Mouse (Mus musculus): ENCODE measurements at regions not wholly inside any gene's neighbourhood (a gene's known extent, or its start where the extent isn't known, plus 50 kb on each side); places are given as distances from the start of the nearest gene placed in this dataset.
"Not testable (repeated sequence)": the region's sequence is repeated elsewhere in the genome, so short reads cannot be mapped to it uniquely, and the experiment has no call there.

DNA sequence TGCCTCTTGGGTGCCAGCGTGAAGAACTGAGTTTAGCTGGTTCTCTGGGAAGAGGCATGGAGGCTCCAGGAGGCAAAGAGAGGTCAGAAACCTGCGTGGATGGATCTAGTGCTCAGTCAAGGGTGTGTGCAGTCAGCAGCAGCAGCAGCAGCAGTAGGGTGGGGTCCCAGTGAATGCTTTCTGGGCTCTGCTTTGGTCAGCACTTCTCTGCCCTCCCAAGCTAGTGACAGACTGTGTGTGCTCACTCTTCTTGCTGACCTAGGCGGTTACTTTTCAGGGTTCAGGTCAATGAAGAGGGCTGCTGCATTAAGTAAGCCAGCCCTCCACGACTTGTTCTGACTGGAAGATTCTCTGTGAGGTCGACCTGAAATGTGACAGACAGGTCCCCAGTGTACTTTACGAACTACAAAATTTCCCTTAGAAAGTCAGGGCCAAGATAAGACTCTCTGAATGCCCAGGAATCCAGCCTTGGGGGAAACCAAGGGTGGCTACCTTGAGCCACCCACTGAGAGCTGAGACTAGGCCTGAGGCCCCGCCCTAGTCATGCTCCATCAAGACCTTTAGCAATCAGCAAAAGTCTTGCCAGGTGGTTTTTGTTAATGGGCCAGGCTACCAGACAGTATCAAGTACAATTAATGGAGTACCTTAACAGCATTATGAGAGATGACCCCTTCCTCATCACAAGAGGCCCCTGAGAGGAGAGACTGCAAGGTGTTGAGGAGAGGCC is 114.9 kb upstream of the Lemd2 start:
- DNase-seq = peak in 1 of 2 experiments; percentile 12

DNA sequence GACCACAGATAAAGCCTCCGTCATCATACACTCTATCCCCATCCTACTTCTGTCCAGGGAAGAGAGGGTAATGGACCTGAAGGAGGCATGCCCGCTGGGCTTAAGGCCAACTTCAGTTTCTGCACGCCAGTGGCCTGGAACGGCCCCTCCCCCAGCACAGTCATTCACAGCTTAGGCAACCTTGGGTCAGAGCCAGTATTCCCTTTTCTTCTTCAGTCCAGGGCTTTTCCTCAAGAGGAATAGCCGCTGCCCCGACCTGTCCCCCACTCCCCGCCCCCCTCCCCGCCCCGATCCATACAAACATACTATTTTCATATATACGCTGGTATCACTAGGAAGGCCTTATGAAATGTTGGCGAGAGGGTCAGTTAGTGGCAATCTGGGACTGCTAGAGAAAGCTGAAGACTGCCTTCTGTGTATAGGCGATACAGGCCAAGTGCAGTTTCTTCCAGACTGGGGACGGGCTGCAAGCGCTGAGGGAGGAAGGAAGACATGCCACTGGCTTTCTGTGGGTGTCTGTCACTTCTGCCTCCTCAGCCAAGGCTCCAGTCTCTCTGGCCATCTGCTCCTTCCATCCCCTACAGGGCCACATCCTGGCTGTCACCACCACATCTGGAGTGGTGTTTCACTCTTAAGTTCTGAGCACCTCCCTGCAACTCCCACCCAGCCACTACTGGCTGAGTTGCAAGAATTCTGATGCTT is 113.5 kb upstream of the Lemd2 start:
- DNase-seq = peak; percentile 91 to 95

DNA sequence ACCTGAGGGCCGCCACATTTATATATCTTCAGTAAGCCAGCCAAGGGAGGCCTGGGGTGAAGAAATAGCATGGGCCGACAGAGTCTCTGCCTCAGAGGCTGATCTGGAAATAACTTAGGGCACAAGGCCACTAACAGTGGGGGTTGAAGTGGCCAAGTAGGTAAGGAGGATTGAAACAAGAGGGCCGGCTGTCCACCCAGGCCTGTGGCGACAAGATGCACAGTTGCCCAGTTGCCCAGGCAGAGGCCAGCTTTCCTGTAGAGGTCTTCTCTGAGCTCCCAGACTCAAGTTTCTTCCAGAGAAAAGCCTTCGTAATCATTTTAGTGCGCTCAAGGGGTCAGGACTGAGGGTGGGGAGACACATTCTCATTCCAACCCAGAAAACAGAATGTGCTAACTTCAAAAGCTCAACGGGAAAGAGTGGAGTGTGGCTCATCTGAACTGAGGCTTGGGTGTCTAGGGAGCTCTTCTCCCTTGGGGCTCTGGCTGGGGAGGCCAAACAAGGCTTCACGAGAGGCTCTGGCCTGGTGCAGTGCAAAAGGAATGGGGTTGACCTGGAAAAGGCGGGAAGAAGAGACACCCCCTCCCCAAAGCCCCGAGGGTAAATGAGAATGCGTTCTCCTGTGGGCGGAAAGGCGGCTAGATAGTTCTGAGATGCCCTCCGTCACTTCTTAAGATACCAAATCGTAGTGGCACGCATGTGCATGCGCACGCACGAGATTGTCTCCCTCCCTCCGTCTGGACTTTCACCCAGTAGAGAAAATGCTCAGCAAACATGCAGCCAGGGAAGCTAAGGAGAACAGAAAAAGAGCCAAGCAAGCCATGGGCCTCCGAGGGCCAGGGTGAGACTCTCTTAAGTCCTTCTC is 112.7 kb upstream of the Lemd2 start:
- peak; percentile 64 to 80 for DNase-seq

DNA sequence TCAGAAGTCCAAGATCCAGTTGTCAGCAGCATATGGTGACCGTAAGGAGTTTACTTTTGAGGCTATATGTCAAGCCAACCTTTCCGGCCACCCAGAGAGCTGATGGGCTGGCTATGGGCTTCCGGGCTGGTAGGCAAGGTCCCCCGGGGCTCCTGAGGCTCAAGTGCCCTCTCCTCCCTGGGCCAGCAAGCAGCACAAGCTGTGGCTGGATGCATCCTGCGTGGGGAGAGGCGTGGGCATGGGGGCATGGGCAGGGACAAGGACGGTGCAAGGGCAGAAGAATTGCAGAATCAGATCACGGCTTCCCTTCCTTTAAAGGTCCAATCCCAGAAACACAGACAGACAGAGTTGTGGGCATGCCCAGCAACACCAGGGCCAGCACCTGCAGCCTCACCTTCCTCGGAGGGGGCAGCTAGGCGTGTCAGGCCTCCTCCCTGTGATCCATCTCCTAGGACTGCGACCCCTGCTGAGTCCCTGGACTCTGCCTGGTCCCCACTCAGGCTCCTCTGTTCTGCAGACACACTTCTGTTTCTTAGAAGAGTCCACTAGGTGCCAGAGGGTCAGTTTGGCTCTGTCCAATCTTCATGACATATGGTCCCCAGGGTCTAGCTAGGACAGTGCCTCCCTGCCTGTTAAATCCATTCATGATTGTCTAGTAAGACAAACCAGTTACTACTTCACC is 111.8 kb upstream of the Lemd2 start:
- peak; percentile 65 to 66 for DNase-seq

DNA sequence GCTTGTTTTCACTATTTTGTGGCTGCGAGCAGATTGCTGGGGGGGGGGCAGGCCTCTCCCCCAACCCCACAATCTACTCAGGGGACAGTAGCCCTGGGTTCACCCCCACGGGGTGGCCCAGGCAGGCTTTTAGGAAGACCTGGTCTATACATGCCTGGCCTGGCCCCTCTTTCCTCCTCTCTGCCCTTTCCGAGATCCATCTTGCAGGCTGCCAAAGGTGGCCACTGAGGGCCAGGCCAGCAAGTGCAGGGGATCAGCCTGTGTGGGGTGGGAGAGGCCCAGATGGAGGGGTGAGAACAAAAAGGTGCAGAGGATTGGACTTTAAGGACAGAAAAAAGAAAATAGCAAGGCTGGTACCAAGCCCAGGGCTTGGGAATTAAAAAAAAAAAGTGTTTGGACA is 111.2 kb upstream of the Lemd2 start:
- DNase-seq = peak; percentile 61 to 64

DNA sequence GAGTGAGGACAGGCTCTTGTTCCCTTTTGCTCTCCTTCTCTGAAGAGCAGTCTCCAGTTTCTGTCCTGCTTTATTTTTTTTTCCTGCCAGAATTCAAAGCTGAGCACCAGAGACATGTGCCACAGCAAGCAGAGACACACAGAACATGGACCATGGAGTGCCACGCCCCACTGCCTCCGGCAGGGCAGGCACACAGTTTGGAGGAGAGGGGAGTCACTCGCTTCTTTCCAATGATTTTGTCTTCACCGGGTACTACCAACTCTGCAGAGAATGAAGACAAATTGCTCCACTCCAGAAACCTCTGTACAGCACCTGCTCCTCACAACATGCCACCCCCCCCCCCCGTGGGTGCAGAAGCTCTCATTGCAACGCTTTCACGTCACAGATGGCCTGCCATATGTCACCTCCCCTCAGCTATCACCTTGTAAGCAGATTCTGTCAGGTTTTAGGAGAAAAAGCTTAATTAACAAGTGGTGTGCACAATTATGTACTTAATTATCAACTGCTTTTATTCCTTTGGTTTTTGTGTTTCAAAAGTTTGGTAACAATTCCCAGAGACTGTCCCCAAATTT is 110.6 kb upstream of the Lemd2 start:
- peak; percentile 87 to 94 for DNase-seq

DNA sequence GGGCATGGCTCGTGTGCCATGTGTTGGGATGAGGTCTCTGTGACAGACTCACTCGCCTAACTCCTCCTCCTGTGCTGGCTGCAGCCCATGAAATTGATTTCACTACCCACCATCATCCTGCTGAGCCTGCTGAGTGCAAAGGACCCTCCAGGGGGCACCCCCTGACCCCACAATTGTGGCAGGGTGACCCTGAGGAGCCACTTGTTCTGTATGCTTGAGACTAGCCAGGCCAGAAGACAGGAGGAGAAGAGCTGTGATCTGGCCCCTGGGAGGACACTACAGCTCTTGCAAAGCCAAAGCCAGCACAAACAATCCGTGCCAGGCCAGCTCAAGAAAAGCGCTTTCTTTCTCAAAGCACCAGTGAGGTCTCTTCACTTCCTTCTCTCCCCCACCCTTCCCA is 104.7 kb upstream of the Lemd2 start:
- peak; percentile 70 to 72 for DNase-seq

DNA sequence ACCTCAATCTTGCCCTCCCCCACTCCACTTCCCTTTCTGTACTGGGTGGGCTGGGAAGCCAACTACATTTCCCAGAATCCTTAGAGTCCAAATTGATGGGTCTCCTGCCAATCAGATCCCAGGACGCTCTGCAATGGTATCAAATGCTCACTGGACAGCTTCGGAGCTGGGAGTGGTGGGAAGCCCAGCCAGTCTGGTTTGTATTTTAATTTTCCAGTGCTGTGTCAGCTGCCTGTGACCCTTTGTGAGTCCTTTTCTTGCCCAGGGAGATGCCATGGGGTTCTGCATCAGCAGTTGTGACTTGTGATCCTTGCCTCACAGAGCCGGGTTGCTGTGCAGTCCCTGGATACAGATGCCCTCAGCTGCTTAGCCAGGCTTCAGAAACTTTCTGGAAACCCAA is 100.6 kb upstream of the Lemd2 start:
- DNase-seq = peak; percentile 75 to 76

DNA sequence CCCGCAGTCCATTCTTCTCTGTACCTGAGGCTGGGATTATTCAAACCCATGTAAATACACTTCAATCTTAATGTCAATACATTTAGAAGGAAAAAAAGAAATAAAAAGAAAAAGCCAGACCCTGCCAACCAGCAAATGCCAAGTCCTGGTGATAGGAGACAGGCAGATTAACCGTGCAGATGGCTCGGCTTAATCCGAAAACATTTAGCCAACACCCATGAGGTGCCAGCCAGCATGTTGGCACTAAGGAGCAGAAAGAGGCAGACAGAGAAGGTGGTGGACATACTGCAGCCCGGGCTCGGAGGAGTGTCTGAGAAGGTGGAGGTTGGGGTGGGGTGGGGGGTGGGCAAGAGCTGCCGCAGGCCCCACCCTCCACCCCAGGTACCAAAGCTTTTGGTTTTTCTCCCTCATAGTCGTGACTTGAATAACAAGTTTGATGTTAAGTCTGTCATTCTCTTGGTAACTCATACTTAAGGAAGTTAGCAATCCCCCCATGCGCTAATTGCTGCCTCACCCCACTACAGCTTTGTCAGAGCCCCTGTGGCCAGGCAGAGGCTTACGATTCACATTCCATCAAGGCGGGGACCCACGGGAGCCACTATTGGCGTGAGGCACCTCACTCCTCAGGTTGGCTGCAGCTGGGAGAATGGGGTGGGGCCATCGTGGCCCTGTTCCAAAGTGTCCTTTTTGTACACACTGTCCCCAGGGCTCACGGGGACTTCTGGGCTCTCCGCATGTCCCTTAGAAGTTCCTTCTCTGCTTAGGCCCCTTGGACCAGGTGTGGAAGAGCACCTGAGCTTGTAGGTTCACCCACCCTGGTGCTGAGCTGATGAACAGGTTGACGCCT is 99.6 kb upstream of the Lemd2 start:
- peak; percentile 94 to 96 for DNase-seq

DNA sequence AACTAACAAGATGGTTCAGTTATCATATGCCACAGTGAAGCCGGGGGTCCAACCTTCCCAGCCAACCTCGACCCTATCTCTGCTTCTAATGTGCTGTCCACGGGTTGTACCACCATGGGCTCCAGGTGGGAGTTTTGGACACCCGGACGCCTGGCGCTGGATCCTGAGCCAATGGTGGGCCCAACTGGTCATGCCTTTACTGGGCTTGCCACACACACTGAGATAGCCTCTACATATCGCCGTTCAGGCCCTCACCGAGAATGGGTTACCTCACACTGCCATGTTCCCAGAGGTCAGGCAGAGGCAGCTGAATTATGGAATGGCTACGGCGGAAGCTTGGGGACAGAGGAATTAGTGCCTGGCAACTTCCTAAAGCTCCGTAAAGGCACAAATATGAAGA is 98.8 kb upstream of the Lemd2 start:
- peak; percentile 55 to 56 for DNase-seq

DNA sequence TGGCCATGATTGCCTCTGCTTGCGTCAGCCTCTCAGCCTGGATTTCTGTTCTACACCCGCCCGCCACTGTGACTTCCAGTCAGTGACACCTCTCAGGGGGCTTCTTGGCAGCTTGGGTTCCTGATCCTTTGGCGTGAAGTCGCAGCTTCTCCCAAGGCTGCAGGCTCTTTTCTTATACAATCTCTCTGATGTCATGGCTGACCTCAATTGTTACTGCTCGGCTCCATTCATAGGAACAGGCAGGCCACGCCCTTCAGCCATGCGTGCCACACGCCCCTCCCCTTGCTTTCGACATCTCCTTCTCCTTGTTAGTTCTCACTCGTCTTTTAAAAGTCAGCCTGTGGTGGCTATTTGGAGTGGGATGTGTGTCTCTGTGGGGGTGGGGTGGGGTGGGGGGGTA is 97.1 kb upstream of the Lemd2 start:
- DNase-seq = peak; percentile 52 to 60

DNA sequence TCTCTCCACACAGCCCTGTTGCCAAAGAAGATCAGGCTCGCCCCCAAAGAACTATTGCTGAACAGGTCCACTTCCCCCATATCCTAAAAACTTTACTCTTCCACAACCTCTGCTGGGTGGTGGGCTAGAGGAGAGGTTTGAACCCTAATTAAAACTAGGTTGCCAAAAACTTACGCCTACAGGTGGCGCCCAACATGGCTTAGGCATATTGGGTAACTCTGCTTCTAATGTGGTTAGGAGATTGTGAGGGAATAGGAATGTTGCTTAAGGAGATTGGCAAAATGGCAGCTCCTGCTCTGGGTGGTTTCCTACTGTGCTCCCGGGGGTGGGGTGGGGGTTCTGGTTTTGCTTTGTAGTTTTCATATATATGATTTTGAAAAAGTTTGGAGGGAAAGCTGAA is 95.0 kb upstream of the Lemd2 start:
- DNase-seq = peak; percentile 56 to 61

DNA sequence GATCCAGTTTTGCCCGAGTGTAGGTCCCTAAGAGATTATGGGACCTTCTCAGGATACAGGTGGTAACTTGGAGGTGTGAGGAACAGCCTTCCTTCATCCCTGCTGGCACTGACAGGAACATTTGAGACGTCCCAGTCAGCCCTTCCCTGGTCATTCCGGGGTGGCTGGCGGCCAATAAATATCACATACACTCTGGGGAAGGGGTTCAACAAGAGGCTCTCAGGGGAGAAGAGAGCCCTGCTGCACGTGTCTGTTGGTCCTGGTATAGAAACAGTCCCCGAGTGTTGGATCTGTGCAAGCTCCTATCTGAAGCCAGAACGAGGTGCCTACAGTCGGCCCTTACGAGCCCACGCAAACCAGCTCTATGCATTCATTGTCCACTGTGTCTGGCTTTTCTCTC is 94.1 kb upstream of the Lemd2 start:
- DNase-seq = peak in 1 of 2 experiments; percentile 36

DNA sequence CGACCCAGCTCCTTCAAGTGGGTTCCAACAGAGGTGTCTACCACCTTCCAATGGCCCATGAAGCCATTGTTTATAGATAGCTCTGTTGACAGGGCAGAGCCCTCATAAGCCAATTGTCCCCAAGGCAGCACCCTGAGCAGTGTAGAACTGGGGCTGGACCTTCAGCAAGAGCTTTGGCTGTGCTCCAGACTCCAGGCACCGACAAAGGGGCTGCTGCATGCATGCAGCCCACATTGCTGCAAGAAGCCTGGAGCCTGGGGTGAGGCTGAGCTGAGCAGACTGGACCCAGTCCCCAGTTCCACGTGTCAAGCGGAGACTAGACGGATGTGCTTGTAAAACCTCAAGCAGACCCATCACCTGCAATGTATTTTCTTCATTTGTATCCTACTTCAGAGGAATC is 91.9 kb upstream of the Lemd2 start:
- peak; percentile 50 to 55 for DNase-seq

DNA sequence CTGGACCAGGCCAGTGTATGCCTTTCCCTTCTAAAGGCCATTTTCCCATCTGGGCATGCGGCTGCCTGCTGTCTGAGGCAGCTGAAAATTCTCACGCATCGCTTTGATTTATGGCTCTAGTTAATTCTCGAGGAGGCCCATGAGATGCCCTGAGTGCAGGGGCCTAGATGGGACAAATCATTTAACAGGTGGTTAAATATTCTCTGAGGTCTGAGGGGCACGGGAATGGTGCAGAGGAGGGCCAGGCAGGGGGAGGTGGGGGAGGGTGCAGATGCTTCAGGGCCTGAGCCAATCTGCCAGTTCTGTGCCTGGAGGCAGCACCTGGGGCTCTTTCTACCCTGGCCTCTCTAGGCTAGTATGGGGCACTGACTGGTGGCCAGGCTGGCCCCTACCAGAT is 89.9 kb upstream of the Lemd2 start:
- DNase-seq = peak; percentile 45 to 61

DNA sequence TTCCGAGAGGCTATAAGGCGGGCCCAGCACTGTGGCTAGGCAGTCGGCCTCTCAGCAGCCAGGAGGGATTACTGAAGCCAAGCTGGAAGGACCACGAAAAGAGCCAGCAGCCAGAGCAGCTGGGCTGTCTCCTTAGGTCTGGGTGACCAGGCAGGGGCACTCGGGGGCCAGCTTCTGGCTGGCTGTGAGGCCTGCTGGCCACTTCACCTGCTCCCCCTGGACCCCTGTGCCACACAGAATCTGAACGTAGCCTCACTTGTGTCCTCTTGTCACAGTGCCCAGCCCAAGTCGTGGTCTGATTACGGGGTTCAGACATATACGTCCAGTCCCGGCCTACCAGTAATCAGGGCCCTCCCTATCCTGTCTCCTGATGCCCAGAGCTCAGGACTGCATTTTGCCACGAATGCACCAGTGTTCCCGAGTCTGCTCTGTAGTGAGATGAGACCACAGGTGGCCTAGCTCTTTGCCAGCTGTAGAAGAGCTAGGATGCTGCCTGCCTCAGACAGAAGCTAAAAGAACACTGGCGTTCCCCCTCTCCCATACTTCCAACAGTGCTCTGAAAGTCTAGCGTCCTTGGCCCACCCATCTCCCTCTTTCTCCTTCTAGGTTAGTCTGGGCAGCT is 89.4 kb upstream of the Lemd2 start:
- peak; percentile 70 to 76 for DNase-seq

DNA sequence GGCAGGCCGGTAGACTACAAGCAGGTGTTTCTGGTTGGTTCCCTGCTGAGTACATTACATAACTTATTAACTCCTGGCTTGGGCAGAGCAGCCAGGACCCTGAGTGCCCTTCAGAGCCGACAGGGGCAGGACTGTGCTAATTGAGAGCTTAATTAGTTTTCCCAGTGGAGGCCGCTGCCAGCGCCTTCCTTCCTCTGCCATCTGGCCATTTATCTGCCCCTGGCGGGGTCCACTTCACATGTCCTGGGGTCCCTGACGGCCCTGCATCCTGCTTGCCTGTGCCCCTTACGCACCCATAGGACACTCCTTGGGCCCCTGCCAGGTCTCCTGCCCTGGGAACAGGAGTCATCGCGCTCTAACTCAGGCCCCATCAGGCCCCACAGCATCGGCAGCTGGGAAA is 87.4 kb upstream of the Lemd2 start:
- peak; percentile 80 to 86 for DNase-seq

DNA sequence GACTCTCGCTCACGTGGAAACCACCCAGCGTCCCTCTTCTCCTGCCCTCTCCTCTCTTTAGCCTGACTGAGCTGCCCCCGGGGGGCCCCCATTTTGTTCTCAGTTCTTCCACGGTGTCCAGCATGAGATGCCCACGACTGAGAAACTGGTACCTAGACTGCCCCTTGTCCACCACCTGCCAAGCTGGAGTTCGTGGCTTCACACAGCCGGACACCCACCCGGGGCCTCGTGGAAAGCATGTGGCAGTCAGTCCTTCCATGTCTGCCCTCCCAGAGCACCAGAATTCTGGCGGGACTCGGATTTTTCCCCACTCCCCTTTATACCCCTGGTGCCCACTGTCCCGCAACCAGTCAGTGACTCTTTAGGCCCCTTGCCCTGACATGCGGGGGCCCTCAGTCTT is 86.9 kb upstream of the Lemd2 start:
- peak in 1 of 2 experiments; percentile 40 for DNase-seq

DNA sequence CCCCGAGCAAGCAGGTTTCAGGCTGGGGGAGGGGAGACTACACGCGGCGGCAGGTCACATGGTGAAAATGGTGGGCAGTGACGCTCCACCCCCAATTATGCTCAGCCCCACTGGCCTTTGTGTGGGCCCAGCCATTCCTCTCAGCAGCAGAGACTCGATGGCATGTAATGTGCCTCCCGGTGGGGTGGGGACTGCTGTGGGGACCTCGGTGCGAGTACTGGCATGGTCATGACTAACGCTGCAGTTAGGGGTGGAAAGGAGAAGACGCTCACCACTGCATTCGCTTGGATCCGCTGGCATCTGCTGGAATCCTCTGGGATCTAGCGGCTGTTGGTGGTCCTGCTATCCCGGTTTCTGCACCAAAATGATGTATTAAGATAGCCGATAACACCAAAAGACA is 86.0 kb upstream of the Lemd2 start:
- peak in 1 of 2 experiments; percentile 31 for DNase-seq

DNA sequence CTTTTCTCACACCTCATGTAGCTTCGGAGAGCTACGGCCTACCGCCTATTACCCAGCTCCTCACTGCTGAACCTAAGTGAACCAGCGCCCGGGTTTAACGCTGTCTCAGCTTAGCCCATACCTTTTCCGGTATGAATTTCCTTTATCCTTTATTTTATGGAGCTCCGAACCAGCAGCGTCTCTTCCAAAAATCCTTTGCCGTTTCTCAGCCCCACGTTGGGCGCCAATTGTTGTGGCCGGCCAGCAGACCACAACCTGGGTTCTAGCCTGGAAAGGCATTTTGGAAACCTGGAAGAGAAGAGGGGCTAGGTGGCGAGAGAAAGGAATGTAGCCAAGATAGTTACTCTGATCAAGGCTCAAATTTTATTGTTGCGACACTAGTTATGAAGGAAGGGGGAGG is 85.5 kb upstream of the Lemd2 start:
- not testable (repeated sequence) for DNase-seq

DNA sequence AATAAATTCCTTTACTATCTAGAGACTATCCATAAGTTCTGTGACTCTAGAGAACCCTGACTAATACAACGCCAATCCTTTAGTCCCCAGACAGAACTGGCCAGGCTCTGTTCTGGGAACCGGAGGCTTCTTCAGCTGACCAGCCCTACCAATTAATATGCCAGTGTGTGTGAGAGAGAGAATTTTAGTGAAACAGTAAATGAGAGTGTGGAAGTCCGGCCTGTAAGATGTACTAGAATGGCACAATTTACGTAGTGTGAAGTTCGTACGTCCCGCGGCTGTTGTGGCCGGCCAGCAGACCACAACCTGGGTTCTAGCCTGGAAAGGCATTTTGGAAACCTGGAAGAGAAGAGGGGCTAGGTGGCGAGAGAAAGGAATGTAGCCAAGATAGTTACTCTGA is 83.7 kb upstream of the Lemd2 start:
- DNase-seq = not testable (repeated sequence)
